Mouse (Mus musculus) C2C12 (cell line): ENCODE measurements at regions not wholly inside any gene's neighbourhood (a gene's known extent, or its start where the extent isn't known, plus 50 kb on each side); places are given as distances from the start of the nearest gene placed in this dataset.

Experiments used
- H3K27me3 ChIP-seq: one replicate; pipeline ENCODE4 v1.6.1; 2011; ENCODE audit not compliant: control insufficient read depth, insufficient read depth, insufficient read length
- H3K36me3 ChIP-seq: one replicate; pipeline ENCODE4 v1.6.1; 2011; ENCODE audit not compliant: control insufficient read depth, insufficient read depth
- H3K4me3 ChIP-seq: one replicate; pipeline ENCODE4 v1.5.1; 2011; ENCODE audit warnings: mild to moderate bottlenecking, control low read depth; ENCODE audit not compliant: poor library complexity, insufficient read depth, severe bottlenecking
- H3K79me2 ChIP-seq: one replicate; pipeline ENCODE4 v1.6.1; 2011; ENCODE audit not compliant: control insufficient read depth, insufficient read depth
- H3K79me3 ChIP-seq: one replicate; pipeline ENCODE4 v1.6.1; 2011; ENCODE audit warnings: low read depth, control low read depth
- H3ac ChIP-seq: one replicate; pipeline ENCODE3; 2011; ENCODE audit warnings: low read depth; ENCODE audit not compliant: control insufficient read depth, insufficient read length
- CEBPB ChIP-seq: IDR thresholded peaks from one replicate; pipeline ENCODE4 v1.6.1; 2011; ENCODE audit warnings: low read depth, mild to moderate bottlenecking, control low read depth, moderate library complexity
- CTCF ChIP-seq: IDR thresholded peaks from one replicate; pipeline ENCODE4 v1.5.1; 2011; ENCODE audit not compliant: control insufficient read depth, insufficient read depth, insufficient read length
- FOSL1 ChIP-seq: IDR thresholded peaks from one replicate; pipeline ENCODE4 v1.8.0; 2011; ENCODE audit warnings: mild to moderate bottlenecking, low read length; ENCODE audit not compliant: poor library complexity, insufficient read depth, severe bottlenecking
- MAX ChIP-seq: IDR thresholded peaks from one replicate; pipeline ENCODE4 v1.6.1; 2011; ENCODE audit warnings: mild to moderate bottlenecking, control low read depth
- MYOD1 ChIP-seq: IDR thresholded peaks from one replicate; pipeline ENCODE4 v1.6.1; 2011; ENCODE audit warnings: low read depth; ENCODE audit not compliant: control insufficient read depth, insufficient read length
- MYOG ChIP-seq: IDR thresholded peaks from one replicate; pipeline ENCODE4 v1.6.1; 2011; ENCODE audit not compliant: control insufficient read depth, insufficient read length; ENCODE audit errors: extremely low read depth
- USF1 ChIP-seq: IDR thresholded peaks from one replicate; pipeline ENCODE4 v1.6.1; 2011; ENCODE audit warnings: low read depth, mild to moderate bottlenecking, control low read depth, moderate library complexity

GRCm38 (mm10) chr4:7559867-7560832 is 678.7 kb downstream of the Car8 start:
- no peaks in the 10 kb centered on the region for H3K79me3 ChIP-seq
- H3K27me3 ChIP-seq, result no peaks in the 10 kb centered on the region
- no peaks in the 10 kb centered on the region for H3K79me2 ChIP-seq
- H3ac ChIP-seq, result no peak overlapping the region
- TF ChIP-seq FOSL1, result no peak
- TF ChIP-seq USF1, result no peak
- no peaks in the 10 kb centered on the region for H3K36me3 ChIP-seq
- no peak overlapping the region for H3K4me3 ChIP-seq

- no peaks in the 10 kb centered on the region for H3K36me3 ChIP-seq
- H3K79me3 ChIP-seq, result no peaks in the 10 kb centered on the region
- no peaks in the 10 kb centered on the region for H3K79me2 ChIP-seq
- no peaks in the 10 kb centered on the region for H3K27me3 ChIP-seq
- no peak overlapping the region for H3ac ChIP-seq
- TF ChIP-seq FOSL1, result no peak
- no peak for TF ChIP-seq CEBPB
- no peak for TF ChIP-seq CTCF
- TF ChIP-seq MAX, result no peak
- no peak overlapping the region for H3K4me3 ChIP-seq
Observed at GRCm38 (mm10) chr4:7558721-7559120, 680.1 kb downstream of the Car8 start.

GRCm38 (mm10) chr4:7534301-7534700 is 704.5 kb downstream of the Car8 start:
- Histone ChIP-seq H3ac (no peak overlapping the region), H3K79me2 (no peaks in the 10 kb centered on the region), H3K4me3 (no peak overlapping the region), H3K36me3 (no peaks in the 10 kb centered on the region), H3K27me3 (no peaks in the 10 kb centered on the region), H3K79me3 (no peaks in the 10 kb centered on the region)
- TF ChIP-seq MYOG (no peak), CEBPB (no peak), MAX (no peak), CTCF (no peak), MYOD1 (no peak), FOSL1 (no peak), USF1 (no peak)

GRCm38 (mm10) chr4:7527718-7528117 is 711.1 kb downstream of the Car8 start:
- TF ChIP-seq MAX (no peak), MYOG (no peak), USF1 (no peak), CEBPB (no peak), CTCF (no peak), MYOD1 (no peak), FOSL1 (no peak)

GRCm38 (mm10) chr4:7513081-7513480 is 725.8 kb downstream of the Car8 start:
- Histone ChIP-seq H3ac (no peak overlapping the region), H3K27me3 (no peaks in the 10 kb centered on the region), H3K79me3 (no peaks in the 10 kb centered on the region), H3K4me3 (no peak overlapping the region), H3K79me2 (no peaks in the 10 kb centered on the region), H3K36me3 (no peaks in the 10 kb centered on the region)
- TF ChIP-seq MYOD1 (no peak), FOSL1 (peak; percentile 52)

More at GRCm38 (mm10) chr4:7527718-7528117, 711.1 kb downstream of the Car8 start:
- H3K27me3 ChIP-seq, result no peaks in the 10 kb centered on the region
- H3K79me3 ChIP-seq, result no peaks in the 10 kb centered on the region
- H3K4me3 ChIP-seq, result no peak overlapping the region
- no peaks in the 10 kb centered on the region for H3K36me3 ChIP-seq
- no peaks in the 10 kb centered on the region for H3K79me2 ChIP-seq
- no peak overlapping the region for H3ac ChIP-seq

GRCm38 (mm10) chr4:7485552-7485951 is 753.3 kb downstream of the Car8 start:
- Histone ChIP-seq H3K27me3 (no peaks in the 10 kb centered on the region), H3K4me3 (no peak overlapping the region), H3K79me3 (no peaks in the 10 kb centered on the region), H3ac (no peak overlapping the region), H3K36me3 (no peaks in the 10 kb centered on the region), H3K79me2 (no peaks in the 10 kb centered on the region)
- TF ChIP-seq MAX (no peak), MYOD1 (no peak), MYOG (no peak)

- no peaks in the 10 kb centered on the region for H3K79me2 ChIP-seq
- no peak overlapping the region for H3K4me3 ChIP-seq
- no peak for TF ChIP-seq MYOG
- no peak for TF ChIP-seq FOSL1
- TF ChIP-seq USF1, result no peak
- TF ChIP-seq CTCF, result no peak
- TF ChIP-seq CEBPB, result no peak
- TF ChIP-seq MAX, result no peak
- TF ChIP-seq MYOD1, result no peak
- no peaks in the 10 kb centered on the region for H3K27me3 ChIP-seq
- H3K79me3 ChIP-seq, result no peaks in the 10 kb centered on the region
- no peak overlapping the region for H3ac ChIP-seq
- H3K36me3 ChIP-seq, result no peaks in the 10 kb centered on the region
Observed at GRCm38 (mm10) chr4:7455130-7455529, 783.7 kb downstream of the Car8 start.
